ENCODE assay signal across 20 mouse cellular contexts in the genomic region with DNA sequence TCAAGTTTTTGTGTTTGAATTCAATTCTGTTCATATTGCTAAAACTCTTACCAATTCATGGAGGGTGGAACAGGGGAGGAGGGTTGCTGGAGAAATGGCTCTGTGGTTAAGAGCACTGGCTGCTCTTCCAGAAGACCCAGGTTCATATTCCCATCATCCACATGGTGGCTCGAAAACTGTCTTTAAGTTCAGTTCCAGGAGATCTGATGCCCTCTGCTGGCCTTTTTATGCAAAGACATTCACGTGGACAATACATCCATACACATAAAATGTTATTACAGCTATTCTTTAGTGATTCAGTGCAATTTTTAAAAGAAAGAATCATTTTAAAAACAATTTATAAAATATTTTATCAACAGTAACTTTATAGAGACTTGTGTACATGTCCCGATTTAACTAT.
DNase-seq lines count a peak whose midpoint lies in the region; TF ChIP-seq lines count a peak whose summit lies in the region.
"Had no signal": no experiment of that assay in that cellular context is flagged by ENCODE, and none has a peak within 500 bp of the region (broad histone marks: within the 10 kb centered on the region; RNA-seq: fewer than 3 reads in every experiment).

No protein-coding gene starts in this region.

- no peak overlapping the region for H3K27ac ChIP-seq in gastrocnemius, adult 2 months
- no peak overlapping the region for H3K27ac ChIP-seq in left cerebral cortex, adult 2 months
- H3K27ac ChIP-seq in bone marrow macrophage, adult 2 months (ENCODE audit: insufficient read depth, low read depth, low read length) = no peak overlapping the region
- H3K27ac ChIP-seq: heart, embryonic 13.5 days; limb, embryonic 10.5 days; liver, embryonic 15.5 days; macrophage had no signal

- peak; percentile 20; the same call in 1 of the 2 replicates for TF ChIP-seq CTCF in gastrocnemius, adult 2 months (IDR thresholded peaks at IDR 0.05)
- peak; percentile 10; the same call in 1 of the 2 replicates for TF ChIP-seq CTCF in left cerebral cortex, adult 2 months (IDR thresholded peaks at IDR 0.05)
- TF ChIP-seq CTCF in bone marrow macrophage, adult 2 months (IDR thresholded peaks at IDR 0.05; ENCODE audit: low read depth, low read length) = peak; percentile 20; the same call in 1 of the 2 replicates

- no peak for DNase-seq in gastrocnemius, adult 2 months
- no peak for DNase-seq in gastrocnemius, adult 8-10 months (ENCODE audit: low spot score in 2 of 2)
- DNase-seq in left cerebral cortex, adult 2 months (ENCODE audit: extremely low spot score in 1 of 2, low spot score in 2 of 2) = no peak
- DNase-seq in left cerebral cortex, postnatal 14 days (ENCODE audit: low spot score in 2 of 2) = no peak
- peak; percentile 26 for DNase-seq in A20 (ENCODE audit: low read depth, low spot score)
- no peak for DNase-seq in embryo, embryonic 11 days
- DNase-seq in right cerebral cortex, postnatal 36 days (ENCODE audit: low spot score in 2 of 2) = no peak
- DNase-seq: adrenal gland, postnatal 14 days; cerebellum, adult 9-10 months; gastrocnemius, postnatal 10 days; kidney, postnatal 4 days; layer of hippocampus, postnatal 36 days; midbrain, embryonic 14.5 days; right cerebral cortex, postnatal 25 days; thymus, adult 2 months had no signal

- TF ChIP-seq POLR2A in bone marrow macrophage, adult 2 months (IDR thresholded peaks at IDR 0.05; ENCODE audit: borderline replicate concordance, low read depth, low read length) = no peak

- intact Hi-C loops in gastrocnemius, adult 2 months (cut with DNase I) = no loop called here
- intact Hi-C loops in left cerebral cortex, adult 2 months (cut with DNase I) = no loop called here
- intact Hi-C loops in left cerebral cortex, postnatal 14 days (cut with DNase I) = no loop called here

- no peaks in the 10 kb centered on the region for H3K4me1 ChIP-seq in bone marrow macrophage, adult 2 months (ENCODE audit: control insufficient read depth, insufficient read depth, low read length)
- H3K4me1 ChIP-seq: heart, embryonic 13.5 days; liver, embryonic 15.5 days had no signal

- H3K4me3 ChIP-seq in gastrocnemius, adult 2 months = no peak overlapping the region
- H3K4me3 ChIP-seq in left cerebral cortex, adult 2 months = no peak overlapping the region
- no peak overlapping the region for H3K4me3 ChIP-seq in bone marrow macrophage, adult 2 months (ENCODE audit: insufficient read depth, low read length)
- H3K4me3 ChIP-seq: heart, embryonic 13.5 days; limb, embryonic 10.5 days; liver, embryonic 15.5 days had no signal
